Mouse (Mus musculus) CD4-positive, CD25-positive, alpha-beta regulatory T cell (primary cell): ENCODE results near the gene Avp. TPM values are rescaled to one million over a fixed set of nuclear protein-coding genes. Genes with fewer than 3 reads are reported as not detected.

Experiments used
- polyA plus RNA-seq: library from polyadenylated mRNA; unstranded; fragments of 100-300 nt; shearing (Covaris generic); gene quantifications from one replicate; pipeline ENCODE4 v1.2.1, GENCODE M21; 2017

Avp gene
- polyA plus RNA-seq, result not detected

DNA sequence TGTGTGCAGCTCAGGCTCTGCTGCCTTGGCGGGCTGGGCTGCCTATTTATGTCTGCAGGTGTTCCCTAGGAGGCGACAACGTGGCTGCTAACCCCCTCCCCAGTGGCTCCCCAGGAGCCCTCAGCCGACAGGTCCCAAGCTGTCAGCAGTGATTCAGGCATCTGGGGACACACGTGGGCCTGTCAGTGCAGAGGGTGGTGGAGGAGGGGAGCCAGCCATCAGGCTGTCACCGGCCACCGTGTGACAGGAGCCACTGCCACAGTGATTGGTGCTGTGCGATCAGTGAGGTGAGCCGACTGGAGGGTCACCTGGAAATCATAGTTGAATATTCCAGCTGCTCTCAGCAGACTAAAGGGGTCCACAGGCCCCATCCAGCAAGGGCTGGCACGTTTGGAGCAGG lies at the start of gene Avp:
Avp (minus strand) TSS at position 3 of the 400 bp plus-strand sequence.

GRCm38 (mm10) chr2:130629839-130630203 lies 47.5 kb upstream of the Avp start, which contains the start of the genes Fastkd5 and Ubox5:
Gene Fastkd5 (minus strand): TSS chr2:130630027.
Gene Ubox5 (minus strand): TSS chr2:130630038.

GRCm38 (mm10) chr2:130575873-130576272 lies 6.5 kb downstream of the Avp start, which contains the start of gene Oxt:
Gene Oxt (plus strand): TSS chr2:130576173.

GRCm38 (mm10) chr2:130563212-130564055 lies 18.9 kb downstream of the Avp start, which contains the start of gene Mrps26:
Gene Mrps26 (plus strand): TSS chr2:130563742.

Other genes starting within 250 kb of the Avp start
- gene Cpxm1, start 185.0 kb downstream of the Avp start, polyA plus RNA-seq, result 0.10 TPM
- gene Gm28372, start 177.3 kb downstream of the Avp start, polyA plus RNA-seq, result not detected
- not detected for gene 1700020A23Rik, start 177.3 kb downstream of the Avp start, polyA plus RNA-seq
- gene Tmem239, start 176.1 kb downstream of the Avp start, polyA plus RNA-seq, result not detected
- 247 TPM for gene Vps16, start 158.2 kb downstream of the Avp start, polyA plus RNA-seq
- gene Pced1a, start 157.9 kb downstream of the Avp start, polyA plus RNA-seq, result 21.9 TPM
- gene Ptpra, start 132.3 kb downstream of the Avp start, polyA plus RNA-seq, result 183 TPM
- gene Mrps26, start 18.8 kb downstream of the Avp start, polyA plus RNA-seq, result 124 TPM
- not detected for gene Oxt, start 6.4 kb downstream of the Avp start, polyA plus RNA-seq
- gene Fastkd5, start 47.5 kb upstream of the Avp start, polyA plus RNA-seq, result 13.6 TPM
- 13.4 TPM for gene Ubox5, start 47.5 kb upstream of the Avp start, polyA plus RNA-seq
- gene Lzts3, start 60.2 kb upstream of the Avp start, polyA plus RNA-seq, result 1.0 TPM
- 160 TPM for gene Ddrgk1, start 82.1 kb upstream of the Avp start, polyA plus RNA-seq
- gene Itpa, start 85.1 kb upstream of the Avp start, polyA plus RNA-seq, result 49.4 TPM
- gene Slc4a11, start 115.0 kb upstream of the Avp start, polyA plus RNA-seq, result 0.14 TPM